Mouse (Mus musculus) hindbrain, postnatal 0 days (tissue): ENCODE results near the gene Hlcs. TPM values are rescaled to one million over a fixed set of nuclear protein-coding genes. Genes with fewer than 3 reads are reported as not detected.

ENCODE experiments used
- ATAC-seq: fragments of 200-750 bp; cut with Nextera tagmentation; 2 replicates; pipeline ENCODE4 v1.8.0; 2017; ENCODE audit warnings: mild to moderate bottlenecking, moderate TSS enrichment, moderate library complexity
- DNase-seq: peaks from one replicate; pipeline ENCODE4 v3.0.0-alpha.2; 2015; ENCODE audit warnings: low spot score
- H3K27ac ChIP-seq: fragments of 300-500 bp; sonication (generic); 2 replicates; pipeline ENCODE4 v1.5.1; 2014; ENCODE audit warnings: mild to moderate bottlenecking
- H3K27me3 ChIP-seq: fragments of 300-500 bp; sonication (generic); 2 replicates; pipeline ENCODE4 v1.6.1; 2014; ENCODE audit warnings: low read length, mixed read lengths; ENCODE audit not compliant: insufficient read depth
- H3K36me3 ChIP-seq: fragments of 300-500 bp; sonication (generic); 2 replicates; pipeline ENCODE4 v1.6.1; 2014; ENCODE audit warnings: low read length, mixed read lengths; ENCODE audit not compliant: insufficient read depth
- H3K4me1 ChIP-seq: fragments of 300-500 bp; sonication (generic); 2 replicates; pipeline ENCODE4 v1.6.1; 2014; ENCODE audit warnings: antibody characterized with exemption, low read length, mixed read lengths; ENCODE audit not compliant: insufficient read depth
- H3K4me2 ChIP-seq: fragments of 300-500 bp; sonication (generic); 2 replicates; pipeline ENCODE4 v1.6.1; 2014; ENCODE audit warnings: low read depth, mild to moderate bottlenecking, low read length, moderate library complexity, mixed read lengths
- H3K4me3 ChIP-seq: fragments of 300-500 bp; sonication (generic); 2 replicates; pipeline ENCODE4 v1.5.1; 2014; ENCODE audit warnings: low read length
- H3K9ac ChIP-seq: fragments of 300-500 bp; sonication (generic); replicated peaks from 2 replicates; pipeline ENCODE4 v1.6.1; 2014; ENCODE audit warnings: mild to moderate bottlenecking, low read length, moderate library complexity, mixed read lengths
- H3K9me3 ChIP-seq: fragments of 300-500 bp; sonication (generic); 2 replicates; pipeline ENCODE4 v1.6.1; 2016; ENCODE audit warnings: low read length, mixed read lengths
- CTCF ChIP-seq: IDR thresholded peaks from 2 replicates; pipeline ENCODE4 v1.5.1; 2016; ENCODE audit warnings: antibody characterized with exemption, control low read depth, low read depth
- WGBS: fragments of 180-500 bp; shearing (Covaris S2); extraction: QIAGEN DNeasy Blood & Tissue Kit; methylation state at CpG from one replicate; pipeline ENCODE4 v1.1.7; 2014; 5-methylcytosine and 5-hydroxymethylcytosine counted together
- polyA plus RNA-seq: library from polyadenylated mRNA; unstranded; fragments of >200 nt; fragmentation: Nextera tagmentation; extraction: Ambion mirVana; gene quantifications from 2 replicates; pipeline ENCODE4 v1.2.1, GENCODE M21; 2015
- total RNA-seq: library from RNA; depleted of rRNA; stranded (reverse); fragments of >200 nt; gene quantifications from 2 replicates; pipeline ENCODE4 v1.2.3, GENCODE M21; 2014

Hlcs gene
- total and polyA plus RNA-seq, 2 experiments from 2014 or later = 7.3 to 8.1 TPM

DNA sequence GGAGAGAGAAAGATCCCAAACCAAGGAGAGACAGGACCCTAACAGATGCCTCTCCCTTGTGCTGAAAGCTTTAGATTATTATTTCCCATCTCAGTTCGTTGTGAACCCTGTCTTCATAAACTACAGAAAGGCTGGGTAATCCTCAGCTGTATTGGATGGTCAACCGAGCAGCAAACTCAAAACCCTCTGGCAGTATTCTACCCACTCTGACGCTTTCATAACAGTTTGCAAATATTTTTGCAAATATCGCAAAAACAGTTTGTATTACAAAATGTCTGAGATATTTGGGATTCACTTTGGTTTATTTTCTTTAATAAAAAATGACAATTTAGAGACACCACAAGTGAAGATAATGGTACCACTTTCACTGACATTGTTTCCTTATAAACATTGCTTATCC is 1.4 kb downstream of the Hlcs start:
- Histone ChIP-seq H3K4me2 (peak overlapping the region; percentile 69), H3K36me3 (no peaks in the 10 kb centered on the region), H3K27ac (peak overlapping the region; percentile 100), H3K4me1 (0 out of 2 replicates have a peak, but pooled peaks cover 2% of the 10 kb centered on the region), H3K9me3 (no peaks in the 10 kb centered on the region), H3K9ac (peak overlapping the region; percentile 78), H3K4me3 (peak overlapping the region; percentile 57), H3K27me3 (no peaks in the 10 kb centered on the region)
- ATAC-seq (no peak), DNase-seq (no peak)
- TF ChIP-seq CTCF = no peak
- WGBS = 54% methylated on average over 4 of the region's 4 CpGs

DNA sequence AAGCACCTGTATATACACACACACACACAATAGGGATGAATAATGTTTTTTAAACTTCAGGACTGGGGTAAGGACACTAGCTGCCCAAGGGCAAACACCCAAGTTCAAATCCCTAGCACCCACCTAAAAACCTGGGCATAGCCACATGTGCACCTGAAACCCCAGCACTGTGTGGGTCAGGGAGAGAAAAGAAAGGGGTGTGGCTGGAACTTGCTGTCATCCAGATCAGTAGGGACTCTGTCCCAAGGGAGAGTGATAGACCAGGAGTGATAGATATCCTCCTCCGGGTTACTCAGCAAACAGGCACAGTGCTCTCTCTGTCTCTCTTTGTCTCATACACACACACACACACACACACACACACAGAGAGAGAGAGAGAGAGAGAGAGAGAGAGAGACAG is 2.0 kb downstream of the Hlcs start:
- WGBS = 55% methylated on average over 1 of the region's 1 CpGs
- H3K27me3 ChIP-seq = no peaks in the 10 kb centered on the region
- H3K9me3 ChIP-seq = no peaks in the 10 kb centered on the region
- H3K4me3 ChIP-seq = no peak overlapping the region
- H3K4me2 ChIP-seq = peak overlapping the region; percentile 69
- DNase-seq (no peak), ATAC-seq (no peak)
- H3K9ac ChIP-seq = 0 out of 2 replicates have a peak overlapping the region, but pooled peaks have one; percentile 78
- TF ChIP-seq CTCF = no peak
- H3K27ac ChIP-seq = peak overlapping the region; percentile 100; the same call in 1 of the 2 replicates
- H3K4me1 ChIP-seq = 0 out of 2 replicates have a peak, but pooled peaks cover 2% of the 10 kb centered on the region
- H3K36me3 ChIP-seq = no peaks in the 10 kb centered on the region

DNA sequence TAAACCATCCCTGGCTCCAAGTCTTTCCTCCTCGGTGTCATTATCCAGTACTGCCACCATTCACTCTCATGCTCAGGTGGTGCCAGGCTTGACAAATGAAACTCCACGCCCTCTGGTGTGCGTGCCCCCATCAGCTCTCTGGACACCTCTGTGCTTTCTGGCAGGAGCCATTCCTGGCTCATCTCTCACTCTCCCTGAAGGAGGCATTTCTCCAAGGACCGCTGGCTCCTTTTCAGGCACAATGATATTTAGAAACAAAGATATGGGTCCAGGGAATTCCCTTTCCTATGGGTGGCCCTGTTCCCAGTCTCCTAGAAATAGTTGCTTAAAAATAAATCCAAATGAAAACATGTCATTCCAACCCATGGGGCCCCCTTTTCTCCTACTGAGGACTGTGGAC is 4.3 kb downstream of the Hlcs start:
- H3K4me1 ChIP-seq = 0 out of 2 replicates have a peak, but pooled peaks cover 2% of the 10 kb centered on the region
- no peak overlapping the region for H3K4me2 ChIP-seq
- no peak overlapping the region for H3K27ac ChIP-seq
- no peaks in the 10 kb centered on the region for H3K36me3 ChIP-seq
- DNase-seq (no peak), ATAC-seq (no peak)
- 81% methylated on average over 4 of the region's 4 CpGs for WGBS
- no peak overlapping the region for H3K4me3 ChIP-seq
- H3K9ac ChIP-seq = no peak overlapping the region
- no peaks in the 10 kb centered on the region for H3K27me3 ChIP-seq
- no peak for TF ChIP-seq CTCF
- H3K9me3 ChIP-seq = no peaks in the 10 kb centered on the region

DNA sequence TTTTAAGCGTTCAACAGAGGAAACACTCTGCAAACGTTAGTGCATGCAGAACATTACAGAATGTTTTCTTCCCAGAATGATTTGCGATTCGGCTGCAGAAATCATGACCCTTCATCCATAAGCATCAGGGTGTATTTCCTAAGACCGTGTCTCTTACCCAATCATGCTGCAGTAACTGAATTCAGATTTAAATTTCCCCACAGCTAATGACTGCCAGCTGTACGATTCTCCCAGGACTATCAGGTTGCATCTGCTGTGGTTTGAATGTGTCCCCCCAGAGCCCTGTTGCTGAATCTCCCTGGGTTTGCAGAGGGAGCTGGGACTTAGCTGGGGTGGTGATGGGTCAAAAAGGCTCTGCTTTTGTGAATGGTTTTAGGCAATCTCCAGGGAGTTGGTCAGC is 5.4 kb downstream of the Hlcs start:
- ATAC-seq (no peak), DNase-seq (no peak)
- no peak overlapping the region for H3K4me3 ChIP-seq
- 0 out of 2 replicates have a peak overlapping the region, but pooled peaks have one; percentile 24 for H3K9ac ChIP-seq
- H3K27ac ChIP-seq = peak overlapping the region; percentile 58; the same call in 1 of the 2 replicates
- H3K27me3 ChIP-seq = no peaks in the 10 kb centered on the region
- TF ChIP-seq CTCF = no peak
- H3K36me3 ChIP-seq = no peaks in the 10 kb centered on the region
- WGBS = 38% methylated on average over 6 of the region's 6 CpGs
- H3K9me3 ChIP-seq = no peaks in the 10 kb centered on the region
- H3K4me2 ChIP-seq = no peak overlapping the region
- peaks cover 5% of the 10 kb centered on the region; the same call in 1 of the 2 replicates for H3K4me1 ChIP-seq

DNA sequence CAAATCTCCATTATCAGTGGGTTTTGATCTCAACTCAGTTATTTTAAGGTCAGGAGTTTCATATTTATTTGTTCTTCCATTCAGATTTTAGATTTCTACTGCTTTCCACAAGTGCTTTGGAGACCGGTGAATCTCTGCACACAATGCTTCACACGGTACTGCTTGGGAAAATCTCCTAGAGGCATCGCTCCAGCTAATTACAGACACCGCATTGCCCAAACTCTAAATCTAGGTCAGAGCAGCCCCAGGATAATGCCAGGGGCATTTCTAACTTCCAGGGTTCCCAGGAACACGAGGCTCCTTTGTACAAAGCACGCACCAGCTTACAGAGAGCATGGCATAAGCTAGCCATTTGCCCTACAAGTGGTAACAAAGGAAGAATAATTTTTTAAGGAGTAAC is 5.8 kb downstream of the Hlcs start:
- no peaks in the 10 kb centered on the region for H3K27me3 ChIP-seq
- no peak overlapping the region for H3K4me3 ChIP-seq
- 0 out of 2 replicates have a peak overlapping the region, but pooled peaks have one; percentile 24 for H3K9ac ChIP-seq
- ATAC-seq = no peak
- no peak overlapping the region for H3K4me2 ChIP-seq
- peaks cover 5% of the 10 kb centered on the region; the same call in 1 of the 2 replicates for H3K4me1 ChIP-seq
- H3K9me3 ChIP-seq = no peaks in the 10 kb centered on the region
- H3K27ac ChIP-seq = peak overlapping the region; percentile 58; the same call in 1 of the 2 replicates
- no peaks in the 10 kb centered on the region for H3K36me3 ChIP-seq
- WGBS = 39% methylated on average over 6 of the region's 6 CpGs
- TF ChIP-seq CTCF = no peak
- DNase-seq = peak; percentile 67

DNA sequence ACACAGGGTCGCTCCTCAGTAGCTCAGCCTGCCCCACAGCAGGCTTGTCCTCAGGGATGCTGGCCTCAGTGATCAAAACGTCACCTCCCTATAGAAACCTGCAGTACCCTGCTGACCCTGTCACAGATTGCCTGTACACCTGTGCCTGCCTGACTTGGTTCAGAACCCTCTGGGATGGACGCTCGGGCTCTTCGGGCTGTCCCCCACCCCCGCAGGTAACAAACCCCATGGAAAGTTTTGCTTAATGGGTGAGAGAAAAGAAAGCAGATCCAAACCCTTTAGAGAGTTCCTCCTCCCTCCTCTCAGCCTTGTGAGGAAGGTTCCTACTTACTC is 10.2 kb downstream of the Hlcs start:
- Histone ChIP-seq H3K36me3 (no peaks in the 10 kb centered on the region), H3K9me3 (no peaks in the 10 kb centered on the region), H3K4me2 (peak overlapping the region; percentile 58), H3K4me3 (peak overlapping the region; percentile 25), H3K27ac (peak overlapping the region; percentile 74), H3K27me3 (no peaks in the 10 kb centered on the region), H3K9ac (peak overlapping the region; percentile 48), H3K4me1 (peaks cover 3% of the 10 kb centered on the region; the same call in 1 of the 2 replicates)
- TF ChIP-seq CTCF = no peak
- DNase-seq (no peak), ATAC-seq (no peak; the same call in 1 of the 2 replicates)
- WGBS = 26% methylated on average over 6 of the region's 6 CpGs

DNA sequence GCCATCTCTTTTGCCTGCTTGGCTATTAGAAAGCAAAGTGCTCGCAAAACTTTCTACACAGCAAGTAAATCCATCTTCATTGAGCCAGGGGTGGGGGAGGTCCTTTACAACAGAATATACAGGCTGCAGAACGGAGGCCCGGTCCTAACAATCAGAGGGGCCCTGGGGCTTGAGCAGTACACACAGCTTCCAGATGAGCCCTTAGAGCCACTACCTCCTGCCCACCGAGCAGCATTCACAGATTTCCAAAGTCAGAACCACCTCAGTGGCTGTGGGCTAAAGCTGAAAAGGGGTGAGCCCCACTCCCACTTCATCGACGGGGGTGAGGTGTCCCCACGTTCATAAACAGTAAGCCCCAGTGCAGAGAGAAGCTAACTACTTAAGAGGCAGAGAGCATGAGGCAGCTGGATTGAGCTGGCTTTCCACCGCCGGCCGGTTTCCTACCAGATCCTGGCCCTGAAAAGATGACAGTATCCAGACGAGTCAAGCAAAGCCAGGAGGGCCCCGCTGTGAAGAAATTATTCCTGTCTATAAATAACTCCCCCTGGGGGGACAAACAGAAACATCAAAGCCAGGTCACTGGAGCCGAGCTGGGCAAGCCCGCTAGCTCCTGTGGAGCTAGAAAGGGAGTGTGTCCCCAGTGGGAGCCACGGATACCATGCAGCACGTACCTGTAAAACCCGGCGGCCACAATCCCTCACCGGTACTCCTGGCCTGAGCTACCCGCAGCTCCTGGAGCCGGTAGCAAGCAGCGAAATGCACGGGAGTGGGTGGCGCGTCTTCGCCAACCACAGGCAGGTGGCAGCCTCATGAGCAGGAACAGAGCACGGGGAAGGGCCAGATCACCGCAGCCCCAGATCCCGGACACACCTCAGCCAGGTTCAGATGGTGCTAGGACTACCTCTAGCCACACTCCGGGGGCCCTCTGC is 10.8 kb downstream of the Hlcs start:
- DNase-seq = peak; percentile 64
- Histone ChIP-seq H3K9ac (peak overlapping the region; percentile 48), H3K27ac (peak overlapping the region; percentile 74), H3K4me1 (peaks cover 3% of the 10 kb centered on the region; the same call in 1 of the 2 replicates), H3K4me2 (peak overlapping the region; percentile 58), H3K36me3 (no peaks in the 10 kb centered on the region), H3K4me3 (peak overlapping the region; percentile 25), H3K27me3 (no peaks in the 10 kb centered on the region), H3K9me3 (no peaks in the 10 kb centered on the region)
- 5% methylated on average over 30 of the region's 30 CpGs for WGBS
- ATAC-seq = peak; percentile 82
- TF ChIP-seq CTCF = peak; percentile 53
